Mouse (Mus musculus): ENCODE measurements around the gene Ncoa1. TPM values are rescaled to one million over a fixed set of nuclear protein-coding genes. Genes with fewer than 3 reads are reported as not detected.
A peak's percentile ranks its signal among the peaks of the same experiment; 100 is the strongest.

The Ncoa1 gene
- total and polyA plus RNA-seq, 3 experiments = 36.0 to 65.0 (median 45.0) TPM

DNA sequence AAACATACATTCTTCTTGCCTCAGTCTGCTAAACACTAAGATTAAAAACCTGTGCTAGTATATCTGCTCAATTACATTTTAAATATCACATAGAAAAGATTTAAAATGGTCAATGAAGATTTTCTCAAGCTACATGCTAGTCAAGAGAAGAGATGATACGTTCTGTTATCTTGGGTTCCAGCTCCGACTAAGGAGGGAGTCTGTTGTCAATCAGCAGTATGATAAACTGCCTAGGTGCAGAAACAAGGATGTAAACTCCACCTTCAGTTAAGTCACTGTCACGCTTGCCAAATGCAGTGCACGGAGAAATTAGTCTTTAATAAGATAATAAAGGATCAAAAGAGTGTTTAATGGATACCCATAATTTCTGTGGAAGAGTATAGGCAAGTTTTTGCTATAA is 178.4 kb downstream of the Ncoa1 start:
- no peaks in the 10 kb centered on the region for H3K27me3 ChIP-seq (ENCODE audit: control insufficient read depth in 1 of 2, insufficient read depth in 2 of 2, low read length in 2 of 2)
- no peaks in the 10 kb centered on the region for H3K9me3 ChIP-seq (replicated peaks; ENCODE audit: insufficient read depth, low read length)
- peak; percentile 49 for DNase-seq (ENCODE audit: low read depth, low spot score)
- no peak overlapping the region for H3K9ac ChIP-seq (ENCODE audit: control insufficient read depth, low read depth, low read length, poor library complexity, severe bottlenecking)
- no peak overlapping the region for H3K27ac ChIP-seq (ENCODE audit: control insufficient read depth, low read depth, low read length)
- TF ChIP-seq GATA1 (IDR thresholded peaks at IDR 0.05; ENCODE audit: low read depth, low read length) = peak; percentile 65
- no peak for TF ChIP-seq USF2 (IDR thresholded peaks at IDR 0.05; ENCODE audit: borderline replicate concordance in 1 of 2, insufficient read depth in 1 of 2, low read depth in 1 of 2, low read length in 2 of 2)
- TF ChIP-seq TBP (IDR thresholded peaks at IDR 0.05; ENCODE audit: low read depth, low read length) = no peak
- TF ChIP-seq EP300 (IDR thresholded peaks at IDR 0.05; ENCODE audit: low read depth in 1 of 2, low read length in 2 of 2) = peak; percentile 60 to 67; a peak in 3 of 4 replicates
- TF ChIP-seq MAX (IDR thresholded peaks at IDR 0.05; ENCODE audit: low read length) = 0 out of 2 replicates have a peak, but pooled peaks have one; percentile 18
- peak; percentile 51 for TF ChIP-seq RCOR1 (IDR thresholded peaks at IDR 0.05; ENCODE audit: low read depth, low read length)
- TF ChIP-seq KAT2A (conservative IDR thresholded peaks at IDR 0.05; ENCODE audit: low read depth, low read length) = no peak
- no peak for TF ChIP-seq TAL1 (IDR thresholded peaks at IDR 0.05; ENCODE audit: low read length)
- TF ChIP-seq TCF12 (IDR thresholded peaks at IDR 0.05; ENCODE audit: low read depth, low read length) = peak; percentile 49; the same call in 1 of the 2 replicates
- TF ChIP-seq RAD21 (IDR thresholded peaks at IDR 0.05; ENCODE audit: low read depth, low read length) = no peak
- no peak for TF ChIP-seq SMC3 (IDR thresholded peaks at IDR 0.05; ENCODE audit: low read depth, low read length)
- peaks cover 10 to 11% of the 10 kb centered on the region in 2 experiments for H3K36me3 ChIP-seq (ENCODE audit: control insufficient read depth in 1 of 2, insufficient read depth in 2 of 2, low read length in 2 of 2)
- H3K4me1 ChIP-seq (ENCODE audit: control insufficient read depth in 1 of 2, insufficient read depth in 2 of 2, low read length in 2 of 2) = peaks cover 0 to 9% of the 10 kb centered on the region in 2 experiments; a peak in 2 of 4 replicates
- H3K79me2 ChIP-seq (ENCODE audit: control insufficient read depth, insufficient read depth, low read length, poor library complexity) = no peaks in the 10 kb centered on the region; the same call in 1 of the 2 replicates
- H3K4me3 ChIP-seq (ENCODE audit: control insufficient read depth in 1 of 2, insufficient read depth in 1 of 2, low read depth in 2 of 2, low read length in 2 of 2) = no peak overlapping the region

DNA sequence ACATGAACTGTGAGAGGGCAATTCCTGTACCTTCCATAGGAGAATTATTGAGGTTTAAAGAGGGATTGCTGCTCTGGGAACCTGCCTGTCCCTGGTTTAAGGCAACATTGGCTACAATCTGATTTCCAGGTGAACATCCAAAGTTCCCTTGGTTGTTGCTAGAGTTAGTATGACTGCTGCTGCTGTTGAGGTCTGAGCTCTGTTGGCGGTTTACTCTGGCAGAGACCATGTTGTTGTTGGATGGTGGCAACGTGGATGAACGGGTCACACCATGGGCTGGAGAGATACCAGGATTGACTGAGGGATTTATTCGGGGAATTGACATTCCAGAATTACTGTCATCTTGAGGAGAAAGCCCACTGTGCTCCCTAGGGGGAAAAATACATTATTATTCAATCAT is 181.1 kb downstream of the Ncoa1 start:
- Histone ChIP-seq H3K36me3 (ENCODE audit: control insufficient read depth in 1 of 2, insufficient read depth in 2 of 2, low read length in 2 of 2) (peaks cover 11 to 13% of the 10 kb centered on the region in 2 experiments), H3K27me3 (ENCODE audit: control insufficient read depth in 1 of 2, insufficient read depth in 2 of 2, low read length in 2 of 2) (no peaks in the 10 kb centered on the region), H3K79me2 (ENCODE audit: control insufficient read depth, insufficient read depth, low read length, poor library complexity) (no peaks in the 10 kb centered on the region; the same call in 1 of the 2 replicates), H3K4me1 (ENCODE audit: control insufficient read depth in 1 of 2, insufficient read depth in 2 of 2, low read length in 2 of 2) (peaks cover 0 to 9% of the 10 kb centered on the region in 2 experiments; a peak in 2 of 4 replicates), H3K27ac (ENCODE audit: control insufficient read depth, low read depth, low read length) (no peak overlapping the region), H3K9me3 (replicated peaks; ENCODE audit: insufficient read depth, low read length) (no peaks in the 10 kb centered on the region), H3K9ac (ENCODE audit: control insufficient read depth, low read depth, low read length, poor library complexity, severe bottlenecking) (no peak overlapping the region), H3K4me3 (ENCODE audit: control insufficient read depth in 1 of 2, insufficient read depth in 1 of 2, low read depth in 2 of 2, low read length in 2 of 2) (no peak overlapping the region)
- no peak for TF ChIP-seq POLR2A (IDR thresholded peaks at IDR 0.05; ENCODE audit: control insufficient read depth in 1 of 2, insufficient read depth in 1 of 2, low read depth in 1 of 2, low read length in 2 of 2, poor library complexity in 1 of 2)
- no peak for TF ChIP-seq MYB (IDR thresholded peaks at IDR 0.05; ENCODE audit: low read depth, low read length)
- no peak for TF ChIP-seq MAFK (IDR thresholded peaks at IDR 0.05; ENCODE audit: borderline replicate concordance, low read depth, low read length)
- no peak for TF ChIP-seq USF1 (IDR thresholded peaks at IDR 0.05; ENCODE audit: low read depth, low read length)
- TF ChIP-seq RAD21 (IDR thresholded peaks at IDR 0.05; ENCODE audit: low read depth, low read length) = no peak
- TF ChIP-seq CTCF (IDR thresholded peaks at IDR 0.05 in 2 of 3, conservative IDR thresholded peaks at IDR 0.05 in 1 of 3; ENCODE audit: control insufficient read depth in 1 of 3, insufficient read depth in 1 of 3, low read depth in 2 of 3, low read length in 3 of 3, poor library complexity in 1 of 3, severe bottlenecking in 1 of 3) = no peak
- TF ChIP-seq SIN3A (IDR thresholded peaks at IDR 0.05; ENCODE audit: low read length) = no peak
- TF ChIP-seq ZKSCAN1 (IDR thresholded peaks at IDR 0.05; ENCODE audit: low read depth, low read length) = no peak
- TF ChIP-seq MAX (IDR thresholded peaks at IDR 0.05; ENCODE audit: low read length) = no peak
- no peak for TF ChIP-seq MXI1 (IDR thresholded peaks at IDR 0.05; ENCODE audit: low read depth, low read length)
- TF ChIP-seq POLR2AphosphoS2 (IDR thresholded peaks at IDR 0.05; ENCODE audit: low read length) = no peak
- no peak for TF ChIP-seq NELFE (IDR thresholded peaks at IDR 0.05; ENCODE audit: low read depth, low read length)
- TF ChIP-seq GABPA (IDR thresholded peaks at IDR 0.05; ENCODE audit: low read depth, low read length) = no peak
- no peak for TF ChIP-seq ZMIZ1 (IDR thresholded peaks at IDR 0.05; ENCODE audit: low read depth, low read length)
- TF ChIP-seq RCOR1 (IDR thresholded peaks at IDR 0.05; ENCODE audit: low read depth, low read length) = no peak
- no peak for TF ChIP-seq SMC3 (IDR thresholded peaks at IDR 0.05; ENCODE audit: low read depth, low read length)
- DNase-seq (ENCODE audit: low read depth, low spot score) = no peak

Measured in MEL (cell line).